Mouse (Mus musculus): Measurements from ENCODE around the gene Kcnk4. TPM values are rescaled to one million over a fixed set of nuclear protein-coding genes. Genes with fewer than 3 reads are reported as not detected.
A peak's percentile ranks its signal among the peaks of the same experiment; 100 is the strongest.
"Not testable (repeated sequence)": the region's sequence is repeated elsewhere in the genome, so short reads cannot be mapped to it uniquely, and the experiment has no call there.

Gene Kcnk4
- polyA plus RNA-seq, 1 experiment from 2014 or later: 0.65 TPM

DNA sequence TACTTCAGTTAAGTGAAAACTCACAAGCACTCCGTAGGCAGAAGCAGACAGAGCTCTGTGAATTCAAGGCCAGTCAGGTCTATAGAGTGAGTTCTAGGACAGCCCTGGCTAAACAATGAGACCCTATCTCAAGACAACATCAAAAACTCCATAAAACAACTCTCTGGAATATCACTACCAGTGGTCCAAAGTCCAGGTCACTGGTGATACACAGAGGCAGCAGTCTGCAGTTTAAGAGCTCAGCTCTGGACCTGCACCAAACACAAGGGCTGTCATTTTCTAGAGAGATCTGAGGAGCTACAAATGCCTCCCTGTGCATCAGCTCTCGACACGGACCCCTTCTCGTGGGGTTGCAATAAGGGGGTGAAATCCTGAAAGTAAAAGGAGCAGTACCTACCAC lies 16.0 kb downstream of the Kcnk4 start:
- H3K4me1 ChIP-seq: peaks cover 12% of the 10 kb centered on the region
- no peak overlapping the region for H3K9ac ChIP-seq
- H3K9me3 ChIP-seq: no peaks in the 10 kb centered on the region
- H3K27ac ChIP-seq: no peak overlapping the region
- WGBS: 94% methylated on average over 4 of the region's 4 CpGs
- ATAC-seq (ENCODE audit: insufficient number of reproducible peaks, insufficient read depth, low FRiP score, low TSS enrichment): no peak
- H3K27me3 ChIP-seq: peaks cover 11% of the 10 kb centered on the region
- H3K4me3 ChIP-seq: no peak overlapping the region
- peaks cover 9% of the 10 kb centered on the region for H3K36me3 ChIP-seq
- H3K4me2 ChIP-seq (replicated peaks): no peak overlapping the region

DNA sequence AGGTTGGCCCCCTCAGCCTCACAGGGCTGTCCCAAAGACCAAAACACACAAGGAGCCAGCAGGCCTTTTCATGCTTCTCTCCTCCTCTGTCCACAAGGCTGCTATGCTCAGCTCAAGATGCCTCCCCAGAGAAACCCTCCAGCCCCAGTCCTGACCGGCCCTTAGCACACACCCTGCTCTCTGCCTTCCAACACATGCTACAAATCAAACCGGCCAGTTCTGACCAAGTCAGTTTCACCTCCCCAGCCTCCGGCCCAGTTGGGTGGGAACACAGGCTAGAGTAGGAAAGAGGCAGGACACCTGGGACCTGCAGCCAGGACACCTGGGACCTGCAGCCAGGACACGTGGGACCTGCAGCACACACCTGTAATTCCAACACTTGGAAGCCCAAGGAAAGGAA lies 17.8 kb downstream of the Kcnk4 start:
- H3K36me3 ChIP-seq: peaks cover 27% of the 10 kb centered on the region
- no peak for ATAC-seq (ENCODE audit: insufficient number of reproducible peaks, insufficient read depth, low FRiP score, low TSS enrichment)

DNA sequence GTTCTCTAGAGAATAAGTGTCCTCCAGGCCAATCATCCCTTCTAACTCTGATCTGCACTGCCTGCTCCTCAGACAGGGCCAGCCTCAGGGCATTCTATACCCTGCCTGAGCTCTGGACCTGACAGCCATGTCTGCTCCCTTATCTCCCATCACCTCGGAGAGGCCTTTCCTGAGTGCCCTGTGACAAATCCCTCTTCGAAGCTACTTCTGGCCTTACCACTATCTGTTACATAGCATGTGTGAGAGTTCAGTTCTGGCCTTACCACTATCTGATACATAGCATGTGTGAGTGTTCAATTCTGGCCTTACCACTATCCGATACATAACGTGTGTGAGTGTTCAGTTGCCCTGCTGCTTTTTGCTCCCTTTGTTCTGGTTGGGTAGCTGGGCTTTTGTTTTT lies 19.0 kb downstream of the Kcnk4 start:
- Histone ChIP-seq H3K9ac (no peak overlapping the region), H3K4me3 (no peak overlapping the region), H3K27me3 (no peaks in the 10 kb centered on the region), H3K4me2 (replicated peaks) (no peak overlapping the region), H3K9me3 (no peaks in the 10 kb centered on the region), H3K4me1 (peaks cover 12% of the 10 kb centered on the region), H3K36me3 (peaks cover 31% of the 10 kb centered on the region), H3K27ac (no peak overlapping the region)
- ATAC-seq (ENCODE audit: insufficient number of reproducible peaks, insufficient read depth, low FRiP score, low TSS enrichment): no peak
- 85% methylated on average over 4 of the region's 4 CpGs for WGBS

More for the DNA sequence above, 17.8 kb downstream of the Kcnk4 start:
- no peak overlapping the region for H3K4me2 ChIP-seq (replicated peaks)
- H3K4me3 ChIP-seq: no peak overlapping the region
- H3K9ac ChIP-seq: no peak overlapping the region
- peaks cover 13% of the 10 kb centered on the region for H3K4me1 ChIP-seq
- 77% methylated on average over 4 of the region's 4 CpGs for WGBS
- no peaks in the 10 kb centered on the region for H3K9me3 ChIP-seq
- no peak overlapping the region for H3K27ac ChIP-seq
- H3K27me3 ChIP-seq: no peaks in the 10 kb centered on the region

DNA sequence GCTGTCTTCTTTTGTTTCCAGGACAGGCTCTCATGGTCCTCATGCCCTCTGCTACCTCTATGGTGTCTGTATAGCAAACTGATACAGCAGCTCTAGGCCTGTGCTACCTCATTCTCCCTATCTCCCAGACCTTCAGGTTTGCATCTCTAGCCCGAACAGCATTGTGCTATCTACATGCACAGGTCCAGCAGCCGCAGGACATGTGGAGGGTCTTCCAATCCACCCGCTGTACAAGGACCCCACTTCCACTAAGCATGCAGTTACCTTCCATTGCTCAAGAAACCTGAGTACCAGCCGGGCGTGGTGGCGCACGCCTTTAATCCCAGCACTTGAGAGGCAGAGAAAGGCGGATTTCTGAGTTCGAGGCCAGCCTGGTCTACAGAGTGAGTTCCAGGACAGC lies 19.8 kb downstream of the Kcnk4 start:
- no peak overlapping the region for H3K9ac ChIP-seq
- 95% methylated on average over 9 of the region's 9 CpGs for WGBS
- H3K36me3 ChIP-seq: peaks cover 31% of the 10 kb centered on the region
- H3K9me3 ChIP-seq: no peaks in the 10 kb centered on the region
- no peaks in the 10 kb centered on the region for H3K27me3 ChIP-seq
- no peak overlapping the region for H3K4me3 ChIP-seq
- no peak for ATAC-seq (ENCODE audit: insufficient number of reproducible peaks, insufficient read depth, low FRiP score, low TSS enrichment)
- no peak overlapping the region for H3K4me2 ChIP-seq (replicated peaks)
- H3K4me1 ChIP-seq: peaks cover 8% of the 10 kb centered on the region
- no peak overlapping the region for H3K27ac ChIP-seq

DNA sequence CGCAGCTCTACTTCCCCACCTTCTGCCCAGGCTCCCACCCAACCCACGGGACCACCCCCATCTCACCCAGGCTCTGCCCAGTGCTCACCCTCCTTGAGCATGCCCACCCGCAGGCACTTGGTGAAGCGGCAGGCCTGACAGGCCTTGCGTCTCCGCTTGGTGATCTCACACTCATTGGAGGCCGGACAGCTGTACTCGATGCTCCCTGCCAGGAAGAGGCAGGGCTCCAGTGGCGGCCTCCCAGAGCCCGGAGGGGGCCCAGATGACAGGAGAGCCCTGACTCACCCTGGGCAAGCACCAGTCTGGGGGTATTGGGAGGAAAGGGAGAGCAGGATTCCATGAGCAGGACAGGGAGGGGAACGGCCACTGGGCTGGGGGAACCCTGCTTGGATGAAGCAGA lies 20.3 kb downstream of the Kcnk4 start:
- Histone ChIP-seq H3K9me3 (no peaks in the 10 kb centered on the region), H3K9ac (no peak overlapping the region), H3K4me3 (no peak overlapping the region), H3K27me3 (no peaks in the 10 kb centered on the region), H3K36me3 (peaks cover 31% of the 10 kb centered on the region), H3K27ac (no peak overlapping the region), H3K4me2 (replicated peaks) (no peak overlapping the region), H3K4me1 (peaks cover 9% of the 10 kb centered on the region)
- 85% methylated on average over 11 of the region's 11 CpGs for WGBS
- ATAC-seq (ENCODE audit: insufficient number of reproducible peaks, insufficient read depth, low FRiP score, low TSS enrichment): no peak

DNA sequence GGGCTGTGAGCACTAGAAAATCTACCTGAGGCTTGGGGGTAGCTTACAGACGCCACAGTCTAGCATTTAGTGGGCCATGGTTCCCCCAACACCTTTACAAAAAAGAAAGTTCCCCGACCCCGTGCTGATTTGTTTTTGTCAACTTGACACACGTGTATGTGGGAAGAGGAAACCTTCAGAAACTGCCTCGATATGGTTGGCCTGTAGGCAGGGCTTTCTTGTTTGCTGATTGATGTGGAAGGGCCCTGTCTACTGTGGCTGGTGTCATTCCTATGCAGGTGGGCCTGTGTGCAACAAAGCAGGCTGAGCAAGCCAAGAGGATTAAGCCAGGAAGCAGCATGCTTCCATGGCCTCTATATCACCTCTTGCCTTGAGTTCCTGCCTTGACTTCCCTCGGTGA lies 21.3 kb downstream of the Kcnk4 start:
- H3K4me1 ChIP-seq: peaks cover 18% of the 10 kb centered on the region
- H3K36me3 ChIP-seq: peaks cover 31% of the 10 kb centered on the region
- H3K27me3 ChIP-seq: no peaks in the 10 kb centered on the region
- no peak overlapping the region for H3K27ac ChIP-seq
- H3K9ac ChIP-seq: no peak overlapping the region
- no peaks in the 10 kb centered on the region for H3K9me3 ChIP-seq
- no peak for ATAC-seq (ENCODE audit: insufficient number of reproducible peaks, insufficient read depth, low FRiP score, low TSS enrichment)
- H3K4me3 ChIP-seq: no peak overlapping the region
- H3K4me2 ChIP-seq (replicated peaks): no peak overlapping the region
- 88% methylated on average over 6 of the region's 6 CpGs for WGBS

DNA sequence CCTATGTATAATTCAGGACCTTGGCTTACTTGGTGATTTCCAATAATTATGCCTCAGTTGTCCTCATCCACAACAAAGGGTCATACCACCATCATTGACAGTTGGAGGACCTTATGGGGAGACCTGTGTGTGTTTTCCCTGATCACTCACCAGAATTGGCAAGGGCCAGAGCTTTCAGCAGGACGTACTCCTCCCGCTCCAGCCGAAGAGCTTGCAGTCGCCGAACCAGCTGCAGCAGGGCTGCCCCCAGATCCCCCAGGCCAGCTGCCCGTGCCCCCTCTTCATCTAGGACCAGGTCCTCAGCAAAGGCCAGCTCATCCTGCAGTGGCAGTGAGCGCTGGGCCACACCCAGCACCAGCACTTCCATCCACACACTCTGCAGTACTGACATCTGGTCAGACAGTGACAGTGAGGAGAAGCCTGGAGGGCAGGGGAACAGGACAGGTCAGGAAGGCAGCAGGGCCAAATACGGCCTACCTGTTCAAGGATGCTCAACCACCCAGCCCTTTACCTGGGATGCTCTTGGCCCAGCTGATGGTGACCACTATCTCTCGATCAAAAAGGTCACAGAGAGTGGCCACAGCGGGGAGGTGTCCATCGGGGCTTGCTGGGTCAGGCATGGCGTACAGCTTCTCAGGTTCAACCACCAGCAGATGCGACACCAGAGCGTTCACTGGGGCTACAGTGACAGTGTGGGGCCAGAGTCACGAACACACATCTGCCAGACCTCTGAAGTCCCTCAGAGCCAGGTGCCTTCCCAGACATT lies 21.9 kb downstream of the Kcnk4 start:
- 92% methylated on average over 15 of the region's 15 CpGs for WGBS
- peaks cover 25% of the 10 kb centered on the region for H3K4me1 ChIP-seq
- H3K27ac ChIP-seq: no peak overlapping the region
- H3K4me2 ChIP-seq (replicated peaks): no peak overlapping the region
- no peaks in the 10 kb centered on the region for H3K27me3 ChIP-seq
- ATAC-seq (ENCODE audit: insufficient number of reproducible peaks, insufficient read depth, low FRiP score, low TSS enrichment): no peak
- H3K36me3 ChIP-seq: peaks cover 31% of the 10 kb centered on the region
- H3K4me3 ChIP-seq: no peak overlapping the region
- no peak overlapping the region for H3K9ac ChIP-seq
- H3K9me3 ChIP-seq: no peaks in the 10 kb centered on the region

DNA sequence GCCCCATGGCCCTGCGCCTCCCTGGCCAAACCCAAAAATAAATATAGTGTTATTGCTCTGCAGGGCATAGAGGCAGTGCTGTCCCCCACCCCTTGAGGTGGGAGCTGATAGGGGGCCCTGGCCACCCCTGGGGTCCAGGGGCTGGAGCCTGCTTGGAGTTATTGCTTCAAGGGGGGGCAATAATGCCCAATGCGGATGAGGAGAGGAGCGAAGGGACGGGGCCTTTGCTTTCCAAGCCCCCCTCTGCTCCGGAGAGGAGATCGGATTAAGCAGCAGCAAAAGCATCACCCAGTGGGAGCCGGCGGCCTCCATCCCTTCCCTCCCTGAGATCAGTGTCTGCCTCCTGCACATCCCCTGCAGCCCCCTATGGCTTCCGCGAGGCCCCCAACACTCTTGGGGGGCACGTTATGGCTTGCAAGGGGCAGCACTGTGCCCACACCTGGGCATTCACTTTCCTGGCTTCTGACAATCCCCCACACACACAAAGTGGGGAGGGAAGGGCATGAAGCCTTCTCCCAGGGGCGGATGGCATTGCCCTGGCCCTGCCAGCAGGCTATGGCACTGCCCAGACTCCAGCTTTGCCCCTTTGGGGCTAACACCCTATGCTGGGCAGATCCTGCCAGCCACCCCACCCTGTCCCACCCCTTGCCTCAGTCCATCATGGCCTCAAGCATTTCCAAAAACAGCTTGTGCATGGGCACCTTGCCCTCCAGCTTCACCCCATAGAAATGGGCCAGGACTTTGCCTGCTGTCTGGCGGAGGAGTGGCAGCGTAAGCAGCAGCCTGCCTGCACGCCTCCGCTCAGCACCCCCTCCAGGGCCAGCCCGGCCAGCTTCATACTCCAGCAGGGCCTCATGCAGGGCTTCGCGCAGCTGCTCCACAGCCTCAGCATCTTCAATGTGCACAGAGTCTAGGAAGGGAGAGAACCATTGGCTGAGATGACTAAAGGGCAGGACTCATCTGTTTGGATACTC lies 22.9 kb downstream of the Kcnk4 start:
- 86% methylated on average over 19 of the region's 19 CpGs for WGBS
- H3K27ac ChIP-seq: no peak overlapping the region

DNA sequence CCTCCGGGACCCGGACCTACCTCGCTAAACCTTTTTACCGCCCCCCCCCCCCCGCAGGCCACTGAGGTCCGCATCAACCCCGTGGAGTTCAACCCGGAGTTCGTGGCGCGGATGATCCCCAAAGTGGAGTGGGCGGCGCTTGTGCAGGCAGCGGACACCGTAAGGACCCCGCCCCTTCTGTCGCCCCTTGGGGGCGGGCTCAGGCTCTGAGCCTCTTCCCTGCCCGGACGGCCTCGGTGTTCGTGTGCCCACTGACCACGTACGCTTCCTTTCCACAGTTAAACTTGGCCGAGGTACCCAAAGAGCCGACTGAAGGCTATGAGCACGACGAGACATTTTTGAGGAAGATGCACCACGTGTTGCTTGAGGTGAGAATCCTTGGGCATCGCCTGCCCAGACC lies 24.0 kb downstream of the Kcnk4 start:
- peaks cover 47% of the 10 kb centered on the region for H3K36me3 ChIP-seq
- under 1% methylated on average over 29 of the region's 30 CpGs for WGBS
- H3K9me3 ChIP-seq, H3K27me3 ChIP-seq: not testable (repeated sequence)
- peaks cover 26% of the 10 kb centered on the region for H3K4me1 ChIP-seq
- peak overlapping the region; percentile 78 for H3K4me2 ChIP-seq (replicated peaks)
- peak overlapping the region; percentile 65 for H3K9ac ChIP-seq
- 0 out of 2 replicates have a peak, but pooled peaks have one; percentile 0 for ATAC-seq (ENCODE audit: insufficient number of reproducible peaks, insufficient read depth, low FRiP score, low TSS enrichment)
- peak overlapping the region; percentile 61 for H3K4me3 ChIP-seq
- H3K27ac ChIP-seq: peak overlapping the region; percentile 97

More for the DNA sequence above, 22.9 kb downstream of the Kcnk4 start:
- Histone ChIP-seq H3K36me3 (peaks cover 38% of the 10 kb centered on the region), H3K4me2 (replicated peaks) (peak overlapping the region; percentile 78), H3K9ac (0 out of 2 replicates have a peak overlapping the region, but pooled peaks have one; percentile 1), H3K9me3 (no peaks in the 10 kb centered on the region), H3K27me3 (no peaks in the 10 kb centered on the region), H3K4me1 (peaks cover 26% of the 10 kb centered on the region), H3K4me3 (peak overlapping the region; percentile 61)
- no peak for ATAC-seq (ENCODE audit: insufficient number of reproducible peaks, insufficient read depth, low FRiP score, low TSS enrichment)

DNA sequence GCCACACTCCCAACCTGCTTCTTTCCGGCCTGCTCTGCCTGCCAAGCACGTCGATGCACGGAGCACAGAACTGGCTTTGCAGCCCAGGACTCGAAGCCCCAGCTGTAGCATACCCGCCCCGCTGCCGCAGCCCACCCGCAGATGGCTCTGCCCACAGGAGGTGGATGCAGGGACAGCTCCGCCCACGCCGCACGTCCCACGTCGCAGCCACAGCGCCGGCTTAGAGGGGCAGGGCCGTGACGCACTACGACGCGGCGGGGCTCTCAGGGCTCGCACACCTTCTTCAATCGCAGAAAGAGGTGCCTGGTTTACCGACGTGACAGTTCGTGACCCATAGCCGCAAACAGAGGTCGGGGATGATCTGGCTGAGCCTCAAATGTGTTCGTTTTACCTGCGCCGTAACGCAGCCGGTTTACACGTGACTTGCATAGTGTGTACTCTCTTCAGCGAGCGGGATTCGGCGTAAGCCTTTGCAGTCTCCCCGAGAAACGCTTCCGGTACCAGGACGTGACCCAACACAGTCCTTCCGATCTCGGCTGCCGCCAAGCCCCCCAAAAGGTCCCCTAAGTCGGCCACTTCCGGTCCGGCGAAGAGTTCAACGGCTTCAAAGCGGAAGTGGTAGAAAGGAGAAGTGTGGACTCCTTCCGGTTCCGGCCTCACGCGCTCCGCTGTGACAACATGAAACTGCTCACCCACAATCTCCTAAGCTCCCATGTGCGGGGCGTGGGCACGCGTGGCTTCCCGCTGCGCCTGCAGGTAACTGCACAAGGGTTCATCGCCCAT lies 24.6 kb downstream of the Kcnk4 start, which contains the start of the genes Trmt112 and Prdx5:
Trmt112 (plus strand) TSS at position 192 of the 783 bp plus-strand sequence.
Prdx5 (minus strand) TSS at position 600 of the 783 bp plus-strand sequence.
- Histone ChIP-seq H3K9me3 (no peaks in the 10 kb centered on the region), H3K4me1 (peaks cover 26% of the 10 kb centered on the region), H3K36me3 (peaks cover 52% of the 10 kb centered on the region), H3K27ac (peak within 1 kb of the TSS; percentile 97), H3K9ac (peak within 1 kb of the TSS; percentile 65), H3K4me2 (replicated peaks) (peak within 1 kb of the TSS; percentile 78), H3K27me3 (no peaks in the 10 kb centered on the region), H3K4me3 (peak within 1 kb of the TSS; percentile 61)
- WGBS: under 1% methylated on average over 65 of the region's 65 CpGs
- ATAC-seq (ENCODE audit: insufficient number of reproducible peaks, insufficient read depth, low FRiP score, low TSS enrichment): peak; percentile 92

DNA sequence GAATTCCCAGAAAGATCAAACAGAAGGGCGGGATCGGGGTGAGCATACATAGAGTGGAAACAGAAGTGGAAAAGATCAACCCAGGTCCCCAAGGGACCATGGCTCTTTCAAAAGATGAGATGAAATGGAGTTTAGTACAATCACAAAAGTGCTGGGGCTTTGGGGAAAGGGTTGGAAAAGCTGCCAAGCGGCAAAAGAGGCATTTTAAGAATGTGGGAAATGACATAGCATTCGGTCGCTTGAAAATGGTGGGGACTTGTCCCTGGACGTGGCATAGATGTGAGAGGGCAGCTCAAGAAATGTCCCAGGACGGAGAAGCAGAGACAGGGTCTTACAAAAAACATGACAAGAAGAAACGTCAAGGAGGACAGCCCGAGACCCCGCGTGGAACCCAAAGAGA lies 25.3 kb downstream of the Kcnk4 start:
- Histone ChIP-seq H3K27me3 (no peaks in the 10 kb centered on the region), H3K27ac (peak overlapping the region; percentile 97), H3K9me3 (no peaks in the 10 kb centered on the region), H3K4me1 (peaks cover 26% of the 10 kb centered on the region), H3K9ac (peak overlapping the region; percentile 65), H3K4me3 (peak overlapping the region; percentile 61), H3K36me3 (peaks cover 52% of the 10 kb centered on the region), H3K4me2 (replicated peaks) (peak overlapping the region; percentile 78)
- no peak for ATAC-seq (ENCODE audit: insufficient number of reproducible peaks, insufficient read depth, low FRiP score, low TSS enrichment)
- 8% methylated on average over 11 of the region's 11 CpGs for WGBS
